8 mouse cellular contexts compared by ENCODE assay signal in the genomic region with DNA sequence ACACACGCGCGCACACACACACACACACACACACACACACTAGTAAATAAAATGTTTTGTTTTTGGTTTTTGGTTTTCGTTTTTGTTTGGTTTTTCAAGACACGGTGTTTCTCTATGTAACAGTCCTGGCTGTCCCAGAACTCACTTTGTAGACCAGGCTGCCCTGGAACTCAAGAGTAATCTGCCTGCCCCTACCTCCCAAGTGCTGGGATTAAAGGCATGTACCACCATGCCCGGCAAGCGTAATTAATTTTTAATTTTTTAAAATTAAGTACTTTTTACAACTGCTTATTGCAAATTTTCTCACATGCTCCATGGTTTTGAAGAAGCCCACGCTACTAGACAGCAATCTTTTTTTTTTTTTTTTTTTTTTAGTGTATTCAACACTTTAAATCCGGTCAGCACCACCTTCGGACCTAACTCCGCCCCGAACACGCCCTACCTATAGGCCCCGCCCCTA. TPM values are rescaled to one million over a fixed set of nuclear protein-coding genes. Genes with fewer than 3 reads are reported as not detected.
DNase-seq lines count a peak whose midpoint lies in the region; ATAC-seq and TF ChIP-seq lines count a peak whose summit lies in the region.

No protein-coding gene starts in this region.

- no peaks in the 10 kb centered on the region for H3K27me3 ChIP-seq in kidney, postnatal 0 days (ENCODE audit: insufficient read depth, low read length)
- no peaks in the 10 kb centered on the region for H3K27me3 ChIP-seq in embryonic facial prominence, embryonic 14.5 days (replicated peaks; ENCODE audit: control insufficient read depth, insufficient read depth, low read length)
- H3K27me3 ChIP-seq in hindbrain, embryonic 14.5 days (ENCODE audit: control insufficient read depth, insufficient read depth, low read length) = no peaks in the 10 kb centered on the region
- no peaks in the 10 kb centered on the region for H3K27me3 ChIP-seq in midbrain, embryonic 12.5 days

- no peak overlapping the region for H3K9ac ChIP-seq in kidney, postnatal 0 days (ENCODE audit: low read depth, low read length)
- no peak overlapping the region for H3K9ac ChIP-seq in embryonic facial prominence, embryonic 14.5 days (ENCODE audit: low read depth, low read length)
- H3K9ac ChIP-seq in hindbrain, embryonic 14.5 days = no peak overlapping the region
- H3K9ac ChIP-seq in midbrain, embryonic 12.5 days (replicated peaks) = no peak overlapping the region

- WGBS in kidney, postnatal 0 days = 31% methylated on average over 14 of the region's 14 CpGs
- 31% methylated on average over 14 of the region's 14 CpGs for WGBS in embryonic facial prominence, embryonic 14.5 days
- WGBS in hindbrain, embryonic 14.5 days = 19% methylated on average over 11 of the region's 14 CpGs
- WGBS in midbrain, embryonic 12.5 days = 28% methylated on average over 14 of the region's 14 CpGs

- peak overlapping the region; percentile 72 for H3K4me2 ChIP-seq in kidney, postnatal 0 days (ENCODE audit: low read length)
- H3K4me2 ChIP-seq in embryonic facial prominence, embryonic 14.5 days (ENCODE audit: low read depth, low read length) = peak overlapping the region; percentile 79
- peak overlapping the region; percentile 63 for H3K4me2 ChIP-seq in hindbrain, embryonic 14.5 days (replicated peaks)
- peak overlapping the region; percentile 77 for H3K4me2 ChIP-seq in midbrain, embryonic 12.5 days (replicated peaks)

- no peaks in the 10 kb centered on the region for H3K36me3 ChIP-seq in kidney, postnatal 0 days (ENCODE audit: insufficient read depth, low read length)
- H3K36me3 ChIP-seq in embryonic facial prominence, embryonic 14.5 days (ENCODE audit: control insufficient read depth, insufficient read depth, low read length) = no peaks in the 10 kb centered on the region
- H3K36me3 ChIP-seq in hindbrain, embryonic 14.5 days (replicated peaks; ENCODE audit: control insufficient read depth, insufficient read depth) = no peaks in the 10 kb centered on the region
- H3K36me3 ChIP-seq in midbrain, embryonic 12.5 days = no peaks in the 10 kb centered on the region

- H3K27ac ChIP-seq in kidney, postnatal 0 days = no peak overlapping the region
- H3K27ac ChIP-seq in embryonic facial prominence, embryonic 14.5 days (replicated peaks; ENCODE audit: low read depth, low read length) = no peak overlapping the region
- H3K27ac ChIP-seq in hindbrain, embryonic 14.5 days = no peak overlapping the region
- H3K27ac ChIP-seq in midbrain, embryonic 12.5 days (replicated peaks) = no peak overlapping the region

- ATAC-seq in kidney, postnatal 0 days (replicated peaks; ENCODE audit: low FRiP score, low read depth) = 0 out of 2 replicates have a peak, but pooled peaks have one; percentile 9
- peak; percentile 1; the same call in 1 of the 2 replicates for ATAC-seq in embryonic facial prominence, embryonic 14.5 days (ENCODE audit: low read depth)
- ATAC-seq in hindbrain, embryonic 14.5 days (ENCODE audit: low FRiP score) = no peak; the same call in 1 of the 2 replicates
- ATAC-seq in midbrain, embryonic 12.5 days (ENCODE audit: low FRiP score, low read depth) = peak; percentile 36

- no peak for TF ChIP-seq CTCF in kidney, postnatal 0 days (IDR thresholded peaks at IDR 0.05; ENCODE audit: low read depth)

- peak overlapping the region; percentile 59 for H3K4me3 ChIP-seq in kidney, postnatal 0 days (replicated peaks; ENCODE audit: low read depth, low read length)
- peak overlapping the region; percentile 59 for H3K4me3 ChIP-seq in embryonic facial prominence, embryonic 14.5 days (ENCODE audit: low read depth, low read length)
- peak overlapping the region; percentile 37 for H3K4me3 ChIP-seq in hindbrain, embryonic 14.5 days (replicated peaks; ENCODE audit: low read length)
- H3K4me3 ChIP-seq in midbrain, embryonic 12.5 days = peak overlapping the region; percentile 46

- H3K4me1 ChIP-seq in kidney, postnatal 0 days (replicated peaks; ENCODE audit: insufficient read depth, low read length) = 0 out of 2 replicates have a peak, but pooled peaks cover 5% of the 10 kb centered on the region
- peaks cover 5% of the 10 kb centered on the region; the same call in 1 of the 2 replicates for H3K4me1 ChIP-seq in embryonic facial prominence, embryonic 14.5 days (ENCODE audit: control insufficient read depth, insufficient read depth, low read length)
- no peaks in the 10 kb centered on the region; the same call in 1 of the 2 replicates for H3K4me1 ChIP-seq in hindbrain, embryonic 14.5 days (replicated peaks; ENCODE audit: control insufficient read depth, insufficient read depth, low read length)
- peaks cover 9% of the 10 kb centered on the region for H3K4me1 ChIP-seq in midbrain, embryonic 12.5 days

- DNase-seq in kidney, postnatal 0 days (ENCODE audit: low spot score) = no peak
- DNase-seq in kidney, postnatal 25 days = no peak
- no peak for DNase-seq in embryonic facial prominence, embryonic 14.5 days (ENCODE audit: low spot score)
- no peak for DNase-seq in hindbrain, embryonic 14.5 days (ENCODE audit: low spot score)
- DNase-seq in Muller cell, postnatal 12 days (ENCODE audit: inconsistent ontology term) = no peak
- no peak for DNase-seq in layer of hippocampus, adult 9-10 months (ENCODE audit: low spot score)
- no peak for DNase-seq in left cerebral cortex, adult 9 months (ENCODE audit: low spot score in 2 of 2)

- H3K9me3 ChIP-seq in kidney, postnatal 0 days (replicated peaks; ENCODE audit: low read length) = no peaks in the 10 kb centered on the region
- H3K9me3 ChIP-seq in embryonic facial prominence, embryonic 14.5 days (ENCODE audit: control insufficient read depth, low read length) = no peaks in the 10 kb centered on the region
- H3K9me3 ChIP-seq in hindbrain, embryonic 14.5 days (ENCODE audit: control insufficient read depth, low read length) = no peaks in the 10 kb centered on the region
- H3K9me3 ChIP-seq in midbrain, embryonic 12.5 days = no peaks in the 10 kb centered on the region

RNA-seq across cellular contexts. Expression of a gene that starts 0.3 kb away (rescaled TPM):
- polyA plus RNA-seq in kidney, postnatal 0 days (2015; fragmentation: Nextera tagmentation; extraction: Ambion mirVana) = 25.5 and 28.1 TPM in 2 replicates
- 12.0 and 15.1 TPM in 2 replicates for polyA plus RNA-seq in embryonic facial prominence, embryonic 14.5 days (2014; fragmentation: Nextera tagmentation; extraction: Ambion mirVana)
- 4.7 and 5.3 TPM in 2 replicates for polyA plus RNA-seq in hindbrain, embryonic 14.5 days (2014; fragmentation: Nextera tagmentation; extraction: Ambion mirVana)
- 8.5 and 10.1 TPM in 2 replicates for polyA plus RNA-seq in midbrain, embryonic 12.5 days (2016; fragmentation: Nextera tagmentation; extraction: Ambion mirVana)
